Mouse (Mus musculus) liver, embryonic 13.5 days (tissue): ENCODE measurements around the gene Tlr6. TPM values are rescaled to one million over a fixed set of nuclear protein-coding genes. Genes with fewer than 3 reads are reported as not detected.

ENCODE experiments used
- ATAC-seq: fragments of 200-750 bp; cut with Nextera tagmentation; 2 replicates; pipeline ENCODE4 v1.8.0; 2017; ENCODE audit warnings: low read depth, mild to moderate bottlenecking, moderate number of reproducible peaks, moderate library complexity
- DNase-seq: peaks from one replicate; pipeline ENCODE4 v3.0.0; 2022
- H3K27ac ChIP-seq: fragments of 300-500 bp; sonication (generic); 2 replicates; pipeline ENCODE4 v1.5.1; 2015; ENCODE audit warnings: moderate library complexity, mild to moderate bottlenecking, inconsistent platforms
- H3K27me3 ChIP-seq: fragments of 300-500 bp; sonication (generic); 2 replicates; pipeline ENCODE4 v1.6.1; 2015; ENCODE audit warnings: mild to moderate bottlenecking, inconsistent platforms
- H3K36me3 ChIP-seq: fragments of 300-500 bp; sonication (generic); 2 replicates; pipeline ENCODE4 v1.6.1; 2015; ENCODE audit warnings: mild to moderate bottlenecking, inconsistent platforms
- H3K4me1 ChIP-seq: fragments of 300-500 bp; sonication (generic); replicated peaks from 2 replicates; pipeline ENCODE4 v1.6.1; 2015; ENCODE audit warnings: inconsistent platforms
- H3K4me2 ChIP-seq: fragments of 300-500 bp; sonication (generic); 2 replicates; pipeline ENCODE4 v1.6.1; 2015; ENCODE audit warnings: inconsistent platforms, mild to moderate bottlenecking, moderate library complexity
- H3K4me3 ChIP-seq: fragments of 300-500 bp; sonication (generic); replicated peaks from 2 replicates; pipeline ENCODE4 v1.5.1; 2015; ENCODE audit warnings: mild to moderate bottlenecking, inconsistent platforms
- H3K9ac ChIP-seq: fragments of 300-500 bp; sonication (generic); 2 replicates; pipeline ENCODE4 v1.6.1; 2015; ENCODE audit warnings: mild to moderate bottlenecking, inconsistent platforms
- H3K9me3 ChIP-seq: fragments of 300-500 bp; sonication (generic); replicated peaks from 2 replicates; pipeline ENCODE4 v1.6.1; 2016; ENCODE audit warnings: inconsistent platforms
- WGBS: fragments of 180-500 bp; shearing (Covaris S2); methylation state at CpG from one replicate; pipeline ENCODE4 v1.1.7; 2015; ENCODE audit not compliant: insufficient replicate concordance; 5-methylcytosine and 5-hydroxymethylcytosine counted together
- polyA plus RNA-seq: library from polyadenylated mRNA; unstranded; fragments of >200 nt; fragmentation: Nextera tagmentation; extraction: Ambion mirVana; gene quantifications from 2 replicates; pipeline ENCODE4 v1.2.1, GENCODE M21; 2015

Gene Tlr6
- polyA plus RNA-seq, 1 experiment from 2014 or later, result 0.40 TPM

DNA sequence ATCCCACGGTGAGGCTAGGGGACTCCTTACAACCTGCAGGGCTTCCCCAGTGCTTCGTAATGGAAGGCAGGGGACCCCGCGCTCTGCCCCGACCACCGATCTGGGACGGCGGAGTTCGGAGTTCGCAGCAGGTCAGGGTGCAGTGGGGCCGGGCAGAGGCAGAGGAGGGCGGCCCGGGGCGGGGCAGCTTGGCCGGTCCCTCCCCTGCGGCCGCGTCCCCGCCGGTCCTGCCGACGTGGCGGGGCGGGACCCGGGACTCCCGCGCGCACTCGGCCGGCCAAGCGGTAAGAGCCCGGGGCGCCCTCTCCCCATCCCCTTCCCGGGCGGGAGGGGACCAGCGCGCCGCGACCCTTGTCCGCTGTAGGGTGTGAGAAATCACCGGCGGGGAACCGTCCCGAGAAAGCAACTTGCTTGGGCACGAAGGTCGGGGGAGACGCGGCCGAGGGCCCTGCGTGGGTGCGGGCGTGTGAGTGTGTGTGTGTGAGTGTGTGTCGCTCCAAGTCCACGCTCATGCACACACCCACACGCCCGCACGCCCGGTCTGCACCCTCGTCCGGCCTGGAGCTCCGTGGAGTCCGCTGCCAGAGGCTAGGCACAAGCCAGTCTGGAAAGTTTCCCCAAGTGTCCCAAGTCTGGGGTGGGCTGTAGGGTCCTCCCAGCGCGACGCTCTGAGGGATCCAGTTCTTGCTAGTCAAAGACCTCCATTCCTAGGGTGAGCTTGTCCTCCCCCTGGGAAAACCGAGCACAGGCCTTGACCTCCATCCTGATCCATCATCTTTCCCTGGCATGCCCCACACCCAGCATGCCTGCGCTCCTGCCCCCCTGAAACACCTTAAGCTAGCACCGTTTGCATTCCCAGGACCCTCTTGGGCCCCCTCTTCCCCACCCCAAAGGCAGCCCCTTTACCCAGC is 10.2 kb upstream of the Tlr6 start, which contains the start of gene Fam114a1:
TSS of gene Fam114a1 (plus strand) at position 211 of the 911 bp plus-strand sequence.
- DNase-seq, result peak; percentile 50
- peak within 1 kb of the TSS; percentile 65 for H3K4me3 ChIP-seq
- no peaks in the 10 kb centered on the region for H3K36me3 ChIP-seq
- peak; percentile 83 for ATAC-seq
- H3K27me3 ChIP-seq, result peaks cover 16% of the 10 kb centered on the region
- H3K4me1 ChIP-seq, result peaks cover 10% of the 10 kb centered on the region; the same call in 1 of the 2 replicates
- H3K27ac ChIP-seq, result peak within 1 kb of the TSS; percentile 39
- peak within 1 kb of the TSS; percentile 77 for H3K4me2 ChIP-seq
- H3K9me3 ChIP-seq, result no peaks in the 10 kb centered on the region
- WGBS, result 3% methylated on average over 55 of the region's 68 CpGs
- peak within 1 kb of the TSS; percentile 69 for H3K9ac ChIP-seq

DNA sequence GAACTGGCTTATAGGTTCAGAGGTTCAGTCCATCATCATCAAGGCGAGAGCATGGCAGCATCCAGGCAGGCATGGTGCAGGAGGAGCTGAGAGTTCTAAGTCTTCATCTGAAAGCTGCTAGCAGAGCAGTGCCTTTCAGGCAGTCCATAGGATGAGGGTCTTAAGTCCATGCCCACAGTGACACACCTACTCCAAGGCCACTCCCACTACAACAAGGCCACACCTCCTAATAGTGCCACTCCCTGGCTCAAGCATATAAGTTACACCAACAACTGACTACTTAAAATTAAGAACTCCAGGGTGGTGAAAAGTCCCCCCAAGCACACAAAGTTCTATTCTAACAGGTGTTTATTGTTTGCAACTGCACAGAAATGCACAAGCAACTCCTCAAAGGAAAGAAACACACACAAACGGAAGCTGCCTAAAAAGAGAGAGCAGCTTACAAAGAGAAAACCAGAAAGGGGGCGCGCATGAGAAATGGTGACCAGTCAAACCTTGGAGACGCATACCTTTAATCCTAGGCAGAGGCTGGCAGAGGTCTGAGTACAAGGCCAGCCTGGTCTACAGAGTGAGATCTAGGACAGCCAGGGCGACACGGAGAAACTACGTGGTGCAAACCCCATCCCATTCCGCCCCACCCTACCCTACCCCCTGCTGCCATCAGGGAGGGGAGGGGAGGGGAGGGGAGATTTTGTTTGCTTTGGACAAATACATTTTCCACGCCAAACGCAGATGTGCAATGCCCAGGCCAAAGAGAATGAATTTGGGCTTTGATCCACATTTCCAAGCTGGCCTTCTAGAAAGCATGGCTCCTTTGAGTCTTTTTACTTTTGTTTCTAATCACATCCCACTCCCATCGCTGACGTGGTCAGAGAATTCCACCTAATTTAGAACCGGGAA is 9.3 kb upstream of the Tlr6 start:
- Histone ChIP-seq H3K4me2 (peak overlapping the region; percentile 77), H3K27me3 (peaks cover 16% of the 10 kb centered on the region), H3K4me1 (peaks cover 10% of the 10 kb centered on the region; the same call in 1 of the 2 replicates), H3K36me3 (no peaks in the 10 kb centered on the region), H3K9ac (peak overlapping the region; percentile 69), H3K9me3 (no peaks in the 10 kb centered on the region), H3K4me3 (peak overlapping the region; percentile 65), H3K27ac (peak overlapping the region; percentile 39; the same call in 1 of the 2 replicates)
- WGBS, result 6% methylated on average over 14 of the region's 14 CpGs
- ATAC-seq (peak; percentile 59), DNase-seq (peak; percentile 18)

DNA sequence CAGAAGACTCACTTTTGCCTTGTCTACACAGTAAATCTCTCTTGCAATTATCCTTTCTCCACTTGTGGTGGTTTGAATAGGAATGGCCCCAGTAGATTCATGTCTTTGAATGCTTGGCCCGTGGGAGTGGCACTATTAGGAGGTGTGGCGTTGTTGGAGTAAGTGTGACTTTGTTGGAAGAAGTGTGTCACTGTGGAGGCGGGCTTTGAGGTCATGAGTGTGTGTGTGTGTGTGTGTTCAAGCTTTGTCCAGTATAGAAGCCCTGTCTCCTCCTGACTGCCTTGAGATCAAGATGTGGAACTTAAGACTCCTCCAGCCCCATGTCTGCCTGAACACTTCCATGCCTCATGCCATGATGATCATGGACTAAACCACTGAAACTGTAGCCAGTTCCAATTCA is 3.8 kb upstream of the Tlr6 start:
- Histone ChIP-seq H3K27ac (no peak overlapping the region), H3K36me3 (no peaks in the 10 kb centered on the region), H3K9ac (no peak overlapping the region), H3K9me3 (no peaks in the 10 kb centered on the region), H3K4me2 (no peak overlapping the region), H3K27me3 (no peaks in the 10 kb centered on the region), H3K4me3 (no peak overlapping the region), H3K4me1 (no peaks in the 10 kb centered on the region; the same call in 1 of the 2 replicates)
- no peak for ATAC-seq
- WGBS, result 67% methylated on average over 3 of the region's 3 CpGs
- DNase-seq, result no peak

DNA sequence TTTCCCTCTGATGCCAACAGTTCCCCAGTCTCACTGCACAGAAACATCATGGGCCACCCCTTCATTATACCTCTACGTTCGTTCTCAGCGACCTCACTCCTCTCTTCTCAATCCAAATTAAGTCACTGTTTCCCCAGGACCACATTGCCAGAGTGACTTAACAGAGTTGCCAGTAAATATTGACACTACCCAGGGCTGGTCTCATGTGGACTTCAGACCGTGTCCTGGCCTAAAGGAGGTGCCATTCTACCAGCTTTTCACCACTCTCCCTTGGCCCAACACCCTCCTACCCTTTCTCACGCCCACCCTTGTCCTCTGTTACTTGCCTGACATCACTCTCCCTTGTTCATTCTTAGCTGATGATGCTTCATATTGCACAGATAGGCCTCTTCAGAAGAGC is 3.4 kb upstream of the Tlr6 start:
- H3K4me3 ChIP-seq, result no peak overlapping the region
- H3K36me3 ChIP-seq, result no peaks in the 10 kb centered on the region
- H3K9me3 ChIP-seq, result no peaks in the 10 kb centered on the region
- no peak overlapping the region for H3K27ac ChIP-seq
- no peaks in the 10 kb centered on the region for H3K27me3 ChIP-seq
- no peak for DNase-seq
- H3K9ac ChIP-seq, result no peak overlapping the region
- H3K4me1 ChIP-seq, result no peaks in the 10 kb centered on the region; the same call in 1 of the 2 replicates
- 59% methylated on average over 5 of the region's 5 CpGs for WGBS
- no peak for ATAC-seq
- no peak overlapping the region for H3K4me2 ChIP-seq

DNA sequence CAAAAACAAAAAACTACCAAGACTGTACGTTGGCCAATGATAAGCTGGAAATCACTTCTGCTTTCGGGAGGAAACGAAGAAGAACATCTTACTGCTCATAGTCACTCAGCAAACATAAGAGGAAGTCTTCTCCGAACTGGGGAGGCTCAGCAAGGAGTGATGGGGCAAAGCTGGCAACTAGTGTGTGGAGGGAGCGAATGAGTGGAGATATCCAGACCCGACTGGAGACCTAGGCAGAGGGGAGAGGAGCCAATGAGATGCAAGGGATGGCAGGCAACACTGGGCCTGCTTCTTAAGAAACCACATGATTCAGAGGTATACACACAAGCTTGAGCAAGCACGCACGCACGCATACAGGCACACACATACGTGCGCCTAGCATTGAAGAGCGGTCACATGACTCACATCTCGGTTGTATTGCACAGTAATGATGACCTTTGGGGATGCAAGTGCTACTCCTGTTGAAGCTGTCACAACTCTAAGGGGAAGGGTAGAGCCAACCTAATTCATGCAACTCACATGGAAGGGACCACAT is 1.0 kb upstream of the Tlr6 start:
- Histone ChIP-seq H3K4me1 (no peaks in the 10 kb centered on the region; the same call in 1 of the 2 replicates), H3K4me2 (no peak overlapping the region), H3K36me3 (no peaks in the 10 kb centered on the region), H3K4me3 (no peak overlapping the region), H3K9me3 (no peaks in the 10 kb centered on the region), H3K27ac (no peak overlapping the region; the same call in 1 of the 2 replicates), H3K27me3 (no peaks in the 10 kb centered on the region), H3K9ac (no peak overlapping the region)
- ATAC-seq, result no peak
- DNase-seq, result no peak
- WGBS, result 50% methylated on average over 13 of the region's 13 CpGs

DNA sequence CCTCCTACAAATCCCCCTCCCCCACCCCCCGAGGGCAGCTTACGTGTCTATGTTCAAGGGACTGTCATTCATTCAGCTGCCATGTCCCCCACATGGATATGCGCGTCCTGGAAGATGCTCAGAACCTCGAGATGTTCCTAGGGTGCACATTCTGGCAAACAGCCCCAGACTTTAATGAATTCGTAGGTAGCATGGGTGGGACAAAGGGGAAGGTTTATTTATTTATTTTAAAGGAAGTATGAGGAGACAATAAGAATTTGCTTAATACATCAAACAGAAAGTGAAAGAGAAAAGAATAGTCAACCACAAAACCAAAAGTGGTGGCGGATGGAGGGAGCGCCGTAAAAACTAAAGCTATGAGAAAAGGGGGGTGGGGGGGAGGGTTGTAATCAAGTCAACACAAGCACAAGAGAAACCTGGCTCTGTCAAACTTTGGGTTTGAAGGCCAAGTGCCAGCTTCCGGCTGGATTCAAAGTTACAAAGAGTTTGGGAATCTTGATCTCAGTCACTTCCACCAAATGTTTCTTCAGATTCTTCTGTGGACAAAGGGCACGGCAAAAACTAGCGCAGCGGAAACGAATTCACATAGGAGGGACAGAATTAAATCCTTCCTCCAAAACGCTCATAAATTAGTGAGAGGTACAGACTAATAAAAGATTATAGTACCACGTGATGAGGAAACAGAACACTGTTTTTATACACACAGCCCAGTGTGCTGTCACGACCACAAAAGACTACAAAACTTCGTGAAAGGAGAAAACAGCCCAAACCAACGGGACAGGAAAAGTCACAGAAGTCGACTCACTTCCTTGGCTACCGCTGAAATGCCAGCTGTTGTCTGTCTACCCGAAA is 680 bp downstream of the Tlr6 start:
- 47% methylated on average over 22 of the region's 22 CpGs for WGBS
- Histone ChIP-seq H3K27ac (no peak overlapping the region), H3K9ac (no peak overlapping the region)

DNA sequence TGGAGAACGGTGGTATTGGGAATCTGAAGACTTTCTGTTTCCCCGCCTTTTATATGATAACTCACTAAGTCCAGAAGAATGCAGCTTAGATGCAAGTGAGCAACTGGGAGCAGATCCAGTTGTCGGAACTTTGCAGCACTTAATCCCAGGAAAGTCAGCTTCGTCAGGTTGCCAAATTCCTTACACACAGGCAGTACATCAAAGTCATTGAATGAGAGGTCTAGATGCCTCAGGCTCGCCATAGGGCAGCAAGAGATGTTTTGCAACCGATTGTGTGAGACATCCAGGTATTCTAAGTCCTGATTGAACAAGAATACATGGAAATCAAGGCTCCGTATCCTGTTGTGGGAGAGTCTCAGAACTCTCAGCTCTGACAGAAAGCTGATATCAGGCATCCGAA is 5.0 kb downstream of the Tlr6 start:
- Histone ChIP-seq H3K27me3 (no peaks in the 10 kb centered on the region), H3K4me2 (no peak overlapping the region), H3K9me3 (no peaks in the 10 kb centered on the region), H3K4me3 (no peak overlapping the region), H3K27ac (no peak overlapping the region), H3K4me1 (no peaks in the 10 kb centered on the region), H3K9ac (no peak overlapping the region), H3K36me3 (no peaks in the 10 kb centered on the region)
- WGBS, result 70% methylated on average over 8 of the region's 8 CpGs
- ATAC-seq (no peak), DNase-seq (no peak)

More for the DNA sequence above, 680 bp downstream of the Tlr6 start:
- H3K4me2 ChIP-seq, result no peak overlapping the region
- H3K4me1 ChIP-seq, result no peaks in the 10 kb centered on the region; the same call in 1 of the 2 replicates
- DNase-seq, result no peak
- no peaks in the 10 kb centered on the region for H3K27me3 ChIP-seq
- H3K4me3 ChIP-seq, result no peak overlapping the region; the same call in 1 of the 2 replicates
- no peaks in the 10 kb centered on the region for H3K36me3 ChIP-seq
- no peaks in the 10 kb centered on the region for H3K9me3 ChIP-seq
- ATAC-seq, result no peak

DNA sequence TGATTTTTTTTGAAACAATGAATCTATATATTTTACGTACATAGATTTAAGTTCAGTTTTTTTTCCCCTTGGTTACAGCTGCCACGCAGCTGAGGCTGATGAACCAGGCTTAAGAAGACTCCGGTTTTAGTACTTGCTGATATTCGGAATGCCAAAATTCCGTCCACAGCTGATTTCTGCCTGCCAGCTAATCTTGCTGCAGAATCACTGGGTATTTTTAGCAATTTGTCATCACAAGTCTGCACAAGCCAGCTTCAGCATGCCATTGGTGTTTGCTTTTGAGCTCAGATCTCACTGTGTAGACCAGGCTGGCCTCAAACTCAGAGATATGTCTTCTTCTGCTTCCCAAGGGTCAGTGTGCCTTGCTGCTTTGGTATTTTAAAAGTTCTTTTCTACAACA is 8.4 kb downstream of the Tlr6 start:
- Histone ChIP-seq H3K27ac (no peak overlapping the region), H3K36me3 (no peaks in the 10 kb centered on the region), H3K9me3 (no peaks in the 10 kb centered on the region), H3K9ac (no peak overlapping the region), H3K27me3 (no peaks in the 10 kb centered on the region), H3K4me2 (no peak overlapping the region), H3K4me1 (no peaks in the 10 kb centered on the region), H3K4me3 (no peak overlapping the region)
- 74% methylated on average over 5 of the region's 5 CpGs for WGBS
- DNase-seq (no peak), ATAC-seq (no peak)

DNA sequence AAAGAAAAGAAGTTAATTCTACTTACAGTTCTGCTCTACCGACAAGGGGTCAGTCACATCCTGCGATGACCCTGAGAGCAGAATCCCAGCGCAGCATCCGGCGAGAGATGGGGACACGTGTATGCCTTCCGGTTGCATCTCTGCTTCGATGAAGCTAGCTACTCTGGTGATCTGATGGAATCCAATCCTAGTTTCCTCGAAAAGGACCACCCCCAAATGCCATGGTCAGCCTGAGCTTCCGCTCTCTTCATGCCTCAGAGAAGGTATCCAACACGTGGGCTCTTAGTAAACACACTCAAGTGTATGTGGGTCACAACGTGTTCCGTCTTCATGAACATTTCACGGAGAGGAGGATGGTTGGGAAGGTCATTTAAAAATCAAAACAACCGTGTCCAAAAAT is 27.1 kb downstream of the Tlr6 start:
- Histone ChIP-seq H3K27ac (no peak overlapping the region), H3K4me1 (no peaks in the 10 kb centered on the region), H3K27me3 (no peaks in the 10 kb centered on the region), H3K4me2 (no peak overlapping the region), H3K9me3 (no peaks in the 10 kb centered on the region), H3K4me3 (no peak overlapping the region), H3K36me3 (no peaks in the 10 kb centered on the region), H3K9ac (no peak overlapping the region)
- ATAC-seq (no peak), DNase-seq (no peak)
- WGBS, result 78% methylated on average over 15 of the region's 15 CpGs

DNA sequence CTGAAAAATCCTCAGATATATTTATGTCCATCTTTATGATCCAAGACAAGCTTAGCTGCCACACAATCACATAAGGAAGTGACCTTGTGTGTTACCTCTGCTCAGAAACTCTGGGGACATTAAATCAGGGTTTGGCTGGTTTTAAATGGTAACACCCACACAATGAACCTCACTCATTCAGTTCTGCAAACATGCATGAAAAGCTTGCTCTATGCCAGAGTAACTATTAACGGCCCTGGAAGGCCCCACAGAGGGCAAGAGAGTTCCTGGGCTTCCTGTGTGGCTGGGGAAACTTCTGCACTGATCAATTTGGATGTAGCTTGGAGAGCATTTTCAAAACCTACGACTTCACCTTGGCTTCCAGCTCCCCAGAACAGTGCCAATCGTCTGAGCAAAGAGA is 27.7 kb downstream of the Tlr6 start:
- no peak for ATAC-seq
- Histone ChIP-seq H3K36me3 (no peaks in the 10 kb centered on the region), H3K9ac (no peak overlapping the region), H3K4me3 (no peak overlapping the region), H3K9me3 (no peaks in the 10 kb centered on the region), H3K4me1 (no peaks in the 10 kb centered on the region), H3K4me2 (no peak overlapping the region), H3K27me3 (no peaks in the 10 kb centered on the region), H3K27ac (no peak overlapping the region)
- DNase-seq, result no peak
- 25% methylated on average over 3 of the region's 3 CpGs for WGBS
